Mouse (Mus musculus): ENCODE results near the gene Trim58. TPM values are rescaled to one million over a fixed set of nuclear protein-coding genes. Genes with fewer than 3 reads are reported as not detected.

Trim58 gene
- not detected for total RNA-seq (2021)
- long read RNA-seq, experiment 1, result 0 reads
- long read RNA-seq, experiment 2, result 0 reads

- no peak for DNase-seq
- intact Hi-C loops (cut with DNase I; ENCODE audit: low total_unique reads), result no loop called here
Measured at GRCm38 (mm10) chr11:58640272-58640867, at the start of gene Trim58. TSS of gene Trim58 (plus strand) at chr11:58640465.

GRCm38 (mm10) chr11:58594814-58595213 is 45.5 kb upstream of the Trim58 start, which contains the start of gene Olfr324:
TSS of gene Olfr324 (plus strand) at chr11:58595114.
- no peak for DNase-seq
- intact Hi-C loops (cut with DNase I; ENCODE audit: low total_unique reads), result no loop called here

DNA sequence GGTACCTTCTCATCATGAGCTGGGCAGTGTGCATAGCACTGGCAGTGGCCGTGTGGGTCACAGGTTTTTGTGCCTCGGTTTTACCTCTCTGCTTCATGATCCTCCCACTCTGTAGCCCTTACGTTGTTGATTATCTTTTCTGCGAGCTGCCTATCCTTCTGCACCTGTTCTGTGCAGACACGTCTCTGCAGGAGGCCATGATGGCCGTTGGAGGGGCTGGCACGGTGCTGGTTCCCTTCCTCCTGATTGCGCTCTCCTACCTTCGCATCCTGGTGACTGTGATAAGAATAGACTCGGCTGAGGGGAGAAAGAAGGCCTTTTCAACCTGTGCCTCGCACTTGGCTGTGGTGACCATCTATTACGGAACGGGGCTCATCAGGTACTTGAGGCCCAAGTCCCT is 42.4 kb upstream of the Trim58 start:
- intact Hi-C loops (cut with DNase I; ENCODE audit: low total_unique reads), result no loop called here
- DNase-seq, result no peak

- intact Hi-C loops (cut with DNase I; ENCODE audit: low total_unique reads), result no loop called here
- no peak for DNase-seq
Measured at GRCm38 (mm10) chr11:58602062-58602461, 38.2 kb upstream of the Trim58 start.

GRCm38 (mm10) chr11:58602800-58603560 is 37.3 kb upstream of the Trim58 start:
- intact Hi-C loops (cut with DNase I; ENCODE audit: low total_unique reads), result no loop called here
- DNase-seq, result no peak

- intact Hi-C loops (cut with DNase I; ENCODE audit: low total_unique reads), result no loop called here
- DNase-seq, result no peak
Measured at GRCm38 (mm10) chr11:58604688-58605087, 35.6 kb upstream of the Trim58 start.

DNA sequence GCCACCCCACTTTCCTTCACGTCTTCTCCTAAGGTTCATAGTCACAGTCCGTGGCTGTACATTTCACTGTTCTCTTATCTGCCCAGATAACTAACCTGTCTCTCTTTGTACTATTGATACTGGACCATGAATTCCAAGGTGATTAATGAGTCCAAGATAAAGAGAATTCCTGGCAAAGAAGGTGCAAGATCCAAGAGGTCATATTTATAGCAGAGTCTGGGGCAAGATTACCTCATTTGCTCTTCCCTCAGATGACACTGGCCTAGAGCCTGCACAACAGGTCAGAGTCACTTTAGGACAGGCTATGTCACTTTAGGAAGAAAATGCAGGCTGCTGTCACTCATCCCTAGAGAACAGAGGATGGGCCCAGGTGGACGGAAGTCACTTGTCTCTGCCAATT is 35.0 kb upstream of the Trim58 start:
- DNase-seq, result no peak
- intact Hi-C loops (cut with DNase I; ENCODE audit: low total_unique reads), result no loop called here

DNA sequence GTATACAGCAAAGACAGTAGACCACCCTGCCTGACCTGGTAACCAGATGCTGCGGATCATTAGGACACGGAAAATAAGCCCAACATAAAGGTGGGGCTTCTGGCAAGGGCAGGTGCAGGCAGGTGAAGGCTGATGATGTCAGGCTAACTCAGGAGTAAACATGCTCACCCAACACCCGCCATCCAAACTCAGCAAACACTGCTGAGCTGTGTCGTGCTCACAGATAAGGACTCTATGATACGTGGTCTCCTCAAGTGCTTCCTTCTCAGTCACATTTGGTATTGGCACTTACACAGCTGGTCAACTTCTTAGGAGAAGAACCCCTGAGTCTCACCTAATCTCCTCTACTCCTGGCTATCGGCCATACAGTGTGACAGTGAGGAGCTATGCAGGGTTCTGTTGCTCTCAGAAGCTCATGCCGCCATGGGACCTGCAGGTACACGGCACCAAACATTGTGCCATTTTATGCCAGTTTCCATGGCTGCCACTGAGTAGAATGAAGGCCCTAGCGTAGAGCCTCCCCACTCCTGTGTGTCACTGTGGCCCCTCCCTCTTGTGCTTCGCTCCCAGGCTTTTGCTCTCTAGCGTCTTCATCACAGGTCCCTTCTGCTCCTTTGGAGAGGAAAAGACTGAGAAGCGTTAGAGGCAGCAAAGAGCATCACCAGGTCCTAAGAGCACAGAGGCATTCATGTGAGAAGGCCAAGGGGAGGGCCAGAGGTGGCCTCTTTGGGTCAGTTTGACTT is 33.9 kb upstream of the Trim58 start:
- DNase-seq, result no peak
- intact Hi-C loops (cut with DNase I; ENCODE audit: low total_unique reads), result no loop called here

GRCm38 (mm10) chr11:58607030-58607429 is 33.2 kb upstream of the Trim58 start:
- DNase-seq, result no peak
- intact Hi-C loops (cut with DNase I; ENCODE audit: low total_unique reads), result no loop called here

GRCm38 (mm10) chr11:58613359-58613758 is 26.9 kb upstream of the Trim58 start:
- intact Hi-C loops (cut with DNase I; ENCODE audit: low total_unique reads), result no loop called here

DNA sequence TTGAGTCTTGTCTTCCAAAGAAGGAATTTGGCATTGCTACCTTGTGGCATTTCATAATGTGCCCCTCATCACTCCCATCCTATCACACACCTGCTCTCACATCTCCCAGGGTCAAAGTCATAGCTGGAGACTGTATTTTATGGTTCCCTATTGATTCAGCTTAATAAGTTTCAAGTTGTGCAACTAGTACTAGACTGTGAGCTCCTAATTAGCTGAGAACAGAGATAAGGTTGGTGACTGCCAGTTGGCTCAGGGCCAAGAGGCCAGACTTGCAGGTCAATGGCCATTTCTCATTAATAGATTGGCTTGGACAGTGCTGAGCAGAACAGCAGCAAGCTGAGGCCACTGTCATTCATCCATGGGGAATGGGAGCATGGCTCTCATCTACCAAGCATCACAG is 25.7 kb upstream of the Trim58 start:
- no peak for DNase-seq
- intact Hi-C loops (cut with DNase I; ENCODE audit: low total_unique reads), result no loop called here

More at GRCm38 (mm10) chr11:58613359-58613758, 26.9 kb upstream of the Trim58 start:
- DNase-seq, result no peak

- intact Hi-C loops (cut with DNase I; ENCODE audit: low total_unique reads), result no loop called here
- DNase-seq, result no peak
Measured at GRCm38 (mm10) chr11:58615975-58616374, 24.3 kb upstream of the Trim58 start, which contains the start of gene 2210407C18Rik. TSS of gene 2210407C18Rik (minus strand) at chr11:58616075.

GRCm38 (mm10) chr11:58618369-58618768 is 21.9 kb upstream of the Trim58 start:
- intact Hi-C loops (cut with DNase I; ENCODE audit: low total_unique reads), result no loop called here
- DNase-seq, result no peak

GRCm38 (mm10) chr11:58618793-58619192 is 21.5 kb upstream of the Trim58 start:
- intact Hi-C loops (cut with DNase I; ENCODE audit: low total_unique reads), result no loop called here
- no peak for DNase-seq

GRCm38 (mm10) chr11:58626146-58626545 is 14.1 kb upstream of the Trim58 start:
- intact Hi-C loops (cut with DNase I; ENCODE audit: low total_unique reads), result no loop called here
- DNase-seq, result no peak

DNA sequence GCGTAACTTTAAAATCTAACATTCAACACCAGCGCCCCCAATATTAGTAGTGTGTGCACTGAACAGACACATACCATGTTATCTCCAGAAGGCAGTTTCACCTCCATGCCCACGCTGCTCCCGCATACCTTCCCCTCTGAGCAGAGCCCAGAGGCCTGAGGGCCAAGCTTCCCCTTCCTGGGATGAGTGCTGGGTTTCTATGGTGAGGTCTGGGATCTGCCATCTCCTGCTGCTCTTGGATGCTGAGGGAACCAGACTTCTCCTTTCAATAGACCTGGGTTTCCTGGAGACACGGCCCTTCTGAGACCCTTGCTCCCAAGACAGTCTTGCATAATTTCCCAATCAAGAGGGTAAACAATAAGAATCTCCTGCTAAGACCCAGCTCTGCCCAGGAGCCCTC is 9.9 kb upstream of the Trim58 start, which contains the start of gene Olfr323:
Gene Olfr323, minus strand, starts transcription at position 101 of the 400 bp plus-strand sequence.
- intact Hi-C loops (cut with DNase I; ENCODE audit: low total_unique reads), result no loop called here
- no peak for DNase-seq

- intact Hi-C loops (cut with DNase I; ENCODE audit: low total_unique reads), result loop anchor here (5.0 kb wide), 1 partner anchor 233 kb away; no protein-coding TSS in a partner anchor
- DNase-seq, result no peak
Measured at GRCm38 (mm10) chr11:58634878-58635277, 5.4 kb upstream of the Trim58 start.

- intact Hi-C loops (cut with DNase I; ENCODE audit: low total_unique reads), result loop anchor here (5.0 kb wide), 1 partner anchor 234 kb away; no protein-coding TSS in a partner anchor
- peak; percentile 45 for DNase-seq
Measured at GRCm38 (mm10) chr11:58636376-58636977, 3.8 kb upstream of the Trim58 start.

DNA sequence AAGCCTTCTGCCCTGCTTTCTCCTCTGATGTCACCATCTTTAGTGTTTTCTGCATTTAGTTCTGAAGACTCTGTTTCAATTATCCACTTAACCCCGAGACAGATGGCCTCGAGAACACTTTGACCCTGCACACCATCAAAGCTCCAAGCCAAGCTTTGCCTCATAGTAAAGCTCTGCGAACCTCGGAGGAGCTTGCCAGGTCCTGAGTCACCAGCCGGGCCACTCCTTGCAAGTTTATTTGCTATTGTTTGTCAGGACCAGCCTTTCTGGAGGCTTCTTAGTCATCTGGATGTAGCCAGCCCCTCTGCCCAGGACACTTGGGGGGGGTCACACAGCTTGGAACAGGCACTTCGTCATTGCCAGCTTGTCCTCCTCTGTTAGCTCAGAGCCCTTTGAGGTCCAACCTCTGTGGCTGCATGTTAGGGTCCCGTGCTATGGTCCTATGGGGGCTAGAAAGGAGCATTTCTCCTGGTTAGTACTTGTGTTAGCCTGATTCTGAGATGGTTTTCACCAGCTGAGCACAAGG is 2.0 kb upstream of the Trim58 start:
- peak; percentile 41 for DNase-seq
- intact Hi-C loops (cut with DNase I; ENCODE audit: low total_unique reads), result loop anchor here (5.0 kb wide), 1 partner anchor 236 kb away; no protein-coding TSS in a partner anchor

Measured in gastrocnemius, postnatal 14 days (tissue).